Mouse (Mus musculus) adrenal gland, adult 8-10 months (tissue): ENCODE data around the gene Efr3b. TPM values are rescaled to one million over a fixed set of nuclear protein-coding genes. Genes with fewer than 3 reads are reported as not detected.

ENCODE experiments used
- DNase-seq: peaks from one replicate; pipeline ENCODE4 v3.0.0; 2022
- total RNA-seq, 4 experiments: library from RNA; stranded (reverse); gene quantifications; 2 replicates each; pipeline ENCODE4 v1.2.4; 2022

Efr3b gene
- 1 to 10 TPM; 2.1 to 4.9 (median 3.8) TPM for total RNA-seq

GRCm38 (mm10) chr12:4038061-4039041 lies at the start of gene Efr3b:
TSS of gene Efr3b (minus strand) at chr12:4038915.
- peak; percentile 63 for DNase-seq

GRCm38 (mm10) chr12:4083441-4083840 lies 44.7 kb upstream of the Efr3b start:
- DNase-seq = no peak

- peak; percentile 90 for DNase-seq
Observed at GRCm38 (mm10) chr12:4082132-4083001, 43.7 kb upstream of the Efr3b start, which contains the start of gene Dnajc27. TSS of gene Dnajc27 (plus strand) at chr12:4082583.

GRCm38 (mm10) chr12:4080311-4080710 lies 41.6 kb upstream of the Efr3b start:
- peak; percentile 54 for DNase-seq

GRCm38 (mm10) chr12:4078069-4078468 lies 39.4 kb upstream of the Efr3b start:
- DNase-seq = no peak

- no peak for DNase-seq
Observed at GRCm38 (mm10) chr12:4076383-4076782, 37.7 kb upstream of the Efr3b start.

- no peak for DNase-seq
Observed at GRCm38 (mm10) chr12:4075407-4075806, 36.7 kb upstream of the Efr3b start.

GRCm38 (mm10) chr12:4071671-4072070 lies 33.0 kb upstream of the Efr3b start:
- DNase-seq = no peak

- DNase-seq = no peak
Observed at GRCm38 (mm10) chr12:4068551-4068950, 29.8 kb upstream of the Efr3b start.

GRCm38 (mm10) chr12:4066681-4067459 lies 28.2 kb upstream of the Efr3b start:
- DNase-seq = no peak

GRCm38 (mm10) chr12:4065944-4066343 lies 27.2 kb upstream of the Efr3b start:
- no peak for DNase-seq

GRCm38 (mm10) chr12:4065498-4065897 lies 26.8 kb upstream of the Efr3b start:
- DNase-seq = no peak

GRCm38 (mm10) chr12:4059683-4060082 lies 21.0 kb upstream of the Efr3b start:
- no peak for DNase-seq

GRCm38 (mm10) chr12:4058321-4058720 lies 19.6 kb upstream of the Efr3b start:
- no peak for DNase-seq

- no peak for DNase-seq
Observed at GRCm38 (mm10) chr12:4054845-4055244, 16.1 kb upstream of the Efr3b start.

GRCm38 (mm10) chr12:4053643-4054042 lies 14.9 kb upstream of the Efr3b start:
- no peak for DNase-seq

GRCm38 (mm10) chr12:4050861-4051425 lies 12.2 kb upstream of the Efr3b start:
- DNase-seq = no peak

- no peak for DNase-seq
Observed at GRCm38 (mm10) chr12:4048031-4048430, 9.3 kb upstream of the Efr3b start.

GRCm38 (mm10) chr12:4045992-4046391 lies 7.3 kb upstream of the Efr3b start:
- DNase-seq = no peak

GRCm38 (mm10) chr12:4042411-4042810 lies 3.7 kb upstream of the Efr3b start:
- no peak for DNase-seq

GRCm38 (mm10) chr12:4039046-4039445 lies 331 bp upstream of the Efr3b start:
- no peak for DNase-seq

- DNase-seq = no peak
Observed at GRCm38 (mm10) chr12:4037511-4037910, 1.2 kb downstream of the Efr3b start.
